Mouse (Mus musculus) left cerebral cortex, adult 9 months (tissue): ENCODE measurements at regions not wholly inside any gene's neighbourhood (a gene's known extent, or its start where the extent isn't known, plus 50 kb on each side); places are given as distances from the start of the nearest gene placed in this dataset.
A peak's percentile ranks its signal among the peaks of the same experiment; 100 is the strongest.

Experiments
- DNase-seq, 2 experiments: peaks; one replicate each; pipeline ENCODE4 v3.0.0; 2022; ENCODE audit warnings: low spot score in 2 of 2

GRCm38 (mm10) chr6:36058206-36058605 is 329.7 kb upstream of the Chrm2 start:
- DNase-seq = no peak

- DNase-seq = no peak
These were observed 327.5 kb upstream of the Chrm2 start for GRCm38 (mm10) chr6:36060411-36060810.

GRCm38 (mm10) chr6:36064919-36065318 is 323.0 kb upstream of the Chrm2 start:
- DNase-seq = peak in 1 of 2 experiments; percentile 3

GRCm38 (mm10) chr6:36068690-36069089 is 319.2 kb upstream of the Chrm2 start:
- DNase-seq = no peak

- DNase-seq = no peak
These were observed 308.3 kb upstream of the Chrm2 start for GRCm38 (mm10) chr6:36079559-36079958.

GRCm38 (mm10) chr6:36093584-36093983 is 294.3 kb upstream of the Chrm2 start:
- no peak for DNase-seq

- DNase-seq = no peak
These were observed 293.8 kb upstream of the Chrm2 start for GRCm38 (mm10) chr6:36094075-36094474.

- DNase-seq = no peak
These were observed 290.5 kb upstream of the Chrm2 start for GRCm38 (mm10) chr6:36097391-36097790.

- DNase-seq = peak in 1 of 2 experiments; percentile 3
These were observed 289.7 kb upstream of the Chrm2 start for GRCm38 (mm10) chr6:36098179-36098578.

- no peak for DNase-seq
These were observed 279.1 kb upstream of the Chrm2 start for GRCm38 (mm10) chr6:36108830-36109229.

- no peak for DNase-seq
These were observed 250.7 kb upstream of the Chrm2 start for GRCm38 (mm10) chr6:36137223-36137622.

GRCm38 (mm10) chr6:36147267-36147666 is 240.6 kb upstream of the Chrm2 start:
- DNase-seq = no peak

GRCm38 (mm10) chr6:36174514-36174913 is 213.4 kb upstream of the Chrm2 start:
- no peak for DNase-seq

GRCm38 (mm10) chr6:36175112-36175511 is 212.8 kb upstream of the Chrm2 start:
- DNase-seq = no peak

GRCm38 (mm10) chr6:36179895-36180294 is 208.0 kb upstream of the Chrm2 start:
- DNase-seq = no peak

- DNase-seq = no peak
These were observed 205.2 kb upstream of the Chrm2 start for GRCm38 (mm10) chr6:36182698-36183097.

- DNase-seq = peak; percentile 61 to 73
These were observed 181.2 kb upstream of the Chrm2 start for GRCm38 (mm10) chr6:36206666-36207065.

- no peak for DNase-seq
These were observed 166.6 kb upstream of the Chrm2 start for GRCm38 (mm10) chr6:36221308-36221707.

- DNase-seq = no peak
These were observed 153.4 kb upstream of the Chrm2 start for GRCm38 (mm10) chr6:36234438-36234837.

GRCm38 (mm10) chr6:36247027-36247426 is 140.9 kb upstream of the Chrm2 start:
- no peak for DNase-seq

GRCm38 (mm10) chr6:36248219-36248618 is 139.7 kb upstream of the Chrm2 start:
- DNase-seq = no peak

GRCm38 (mm10) chr6:36249047-36249446 is 138.8 kb upstream of the Chrm2 start:
- no peak for DNase-seq

- no peak for DNase-seq
These were observed 121.0 kb upstream of the Chrm2 start for GRCm38 (mm10) chr6:36266717-36267402.

GRCm38 (mm10) chr6:36286664-36287063 is 101.2 kb upstream of the Chrm2 start:
- no peak for DNase-seq
